Comparison of ENCODE assay signal across 15 mouse cellular contexts in genomic region chr3:68589220-68589840, GRCm38 (mm10).
A peak's percentile ranks its signal among the peaks of the same experiment; 100 is the strongest.
DNase-seq lines count a peak whose midpoint lies in the region; ATAC-seq and TF ChIP-seq lines count a peak whose summit lies in the region.
"Had no signal": no experiment of that assay in that cellular context is flagged by ENCODE, and none has a peak within 500 bp of the region (broad histone marks: within the 10 kb centered on the region; RNA-seq: fewer than 3 reads in every experiment).

No protein-coding gene starts in this region.

- H3K27me3 ChIP-seq in lung, postnatal 0 days (replicated peaks; ENCODE audit: insufficient read depth, low read length): no peaks in the 10 kb centered on the region
- no peaks in the 10 kb centered on the region for H3K27me3 ChIP-seq in heart, embryonic 12.5 days (replicated peaks)
- H3K27me3 ChIP-seq in myocyte (ENCODE audit: control insufficient read depth, insufficient read depth, insufficient read length): no peaks in the 10 kb centered on the region

- DNase-seq in gastrocnemius, adult 2 months: peak; percentile 47
- DNase-seq in gastrocnemius, postnatal 4 days (ENCODE audit: low spot score in 2 of 2): no peak
- DNase-seq in lung, postnatal 0 days (ENCODE audit: low spot score): no peak
- DNase-seq in lung, adult 2 months: no peak
- no peak for DNase-seq in B cell, adult 2 months
- DNase-seq: cerebellum, adult 8-10 months; kidney, adult 18-20 months; left cerebral cortex, postnatal 4 days; liver, postnatal 0 days; right cerebral cortex, postnatal 14 days; thymus, postnatal 14 days had no signal

- H3K79me2 ChIP-seq in myocyte (ENCODE audit: control insufficient read depth, insufficient read depth): peaks cover 35% of the 10 kb centered on the region

- ATAC-seq in lung, postnatal 0 days: peak; percentile 3; the same call in 1 of the 2 replicates
- ATAC-seq in heart, embryonic 12.5 days (ENCODE audit: insufficient number of reproducible peaks, low FRiP score): peak; percentile 31; the same call in 1 of the 2 replicates
- no peak for ATAC-seq in CD4-positive, CD25-positive, alpha-beta regulatory T cell, adult 4 months
- ATAC-seq: activated CD4-positive, CD25-positive, alpha-beta regulatory T cell, adult 4 months; liver, postnatal 0 days had no signal

- no peak for TF ChIP-seq POLR2A in lung, adult 2 months (IDR thresholded peaks at IDR 0.05; ENCODE audit: borderline replicate concordance, extremely low read depth, low read depth, low read length)
- TF ChIP-seq POLR2A in myocyte (IDR thresholded peaks at IDR 0.05; ENCODE audit: insufficient read length, low read depth): no peak

- no peaks in the 10 kb centered on the region for H3K36me3 ChIP-seq in lung, postnatal 0 days (ENCODE audit: insufficient read depth, low read length)
- no peaks in the 10 kb centered on the region for H3K36me3 ChIP-seq in heart, embryonic 12.5 days
- H3K36me3 ChIP-seq in myocyte (ENCODE audit: control insufficient read depth, insufficient read depth): no peaks in the 10 kb centered on the region

- intact Hi-C loops in gastrocnemius, adult 2 months (cut with DNase I): loop anchor here (2.0 kb wide), 1 partner anchor 15 kb away; no protein-coding TSS in a partner anchor

- WGBS in lung, postnatal 0 days: 76% methylated on average over 9 of the region's 9 CpGs
- WGBS in lung, adult 2 months: 69% methylated on average over 9 of the region's 9 CpGs
- WGBS in heart, embryonic 12.5 days: 40% methylated on average over 9 of the region's 9 CpGs

- peak overlapping the region; percentile 93 for H3K27ac ChIP-seq in gastrocnemius, adult 2 months
- no peak overlapping the region for H3K27ac ChIP-seq in lung, postnatal 0 days (ENCODE audit: low read length)
- H3K27ac ChIP-seq in heart, embryonic 12.5 days (ENCODE audit: poor library complexity, severe bottlenecking): peak overlapping the region; percentile 76

- no peaks in the 10 kb centered on the region for H3K9me3 ChIP-seq in lung, postnatal 0 days (ENCODE audit: low read length)
- no peaks in the 10 kb centered on the region for H3K9me3 ChIP-seq in heart, embryonic 12.5 days (replicated peaks)

- peak overlapping the region; percentile 9; the same call in 1 of the 2 replicates for H3K4me3 ChIP-seq in gastrocnemius, adult 2 months
- H3K4me3 ChIP-seq in lung, postnatal 0 days (ENCODE audit: low read depth, low read length): no peak overlapping the region
- no peak overlapping the region for H3K4me3 ChIP-seq in lung, adult 2 months (replicated peaks; ENCODE audit: extremely low read depth, low read depth, low read length)
- no peak overlapping the region for H3K4me3 ChIP-seq in heart, embryonic 12.5 days
- H3K4me3 ChIP-seq in myocyte: no peak overlapping the region

- TF ChIP-seq EP300 in lung, postnatal 0 days (IDR thresholded peaks at IDR 0.05): no peak

- H3ac ChIP-seq in myocyte (ENCODE audit: control insufficient read depth, insufficient read length): no peak overlapping the region

- H3K4me2 ChIP-seq in lung, postnatal 0 days (replicated peaks; ENCODE audit: low read depth, low read length): no peak overlapping the region
- peak overlapping the region; percentile 15; the same call in 1 of the 2 replicates for H3K4me2 ChIP-seq in heart, embryonic 12.5 days
- peak overlapping the region; percentile 22 for H3K4me2 ChIP-seq in myocyte (ENCODE audit: low read depth)

- no peak overlapping the region for H3K9ac ChIP-seq in lung, postnatal 0 days (replicated peaks; ENCODE audit: low read depth)
- no peak overlapping the region for H3K9ac ChIP-seq in heart, embryonic 12.5 days
- H3K9ac ChIP-seq: liver, postnatal 0 days had no signal

- H3K4me1 ChIP-seq in lung, postnatal 0 days (ENCODE audit: insufficient read depth, low read depth, low read length): no peaks in the 10 kb centered on the region
- H3K4me1 ChIP-seq in lung, adult 2 months (ENCODE audit: control insufficient read depth, insufficient read depth, low read length): peaks cover 7% of the 10 kb centered on the region
- H3K4me1 ChIP-seq in heart, embryonic 12.5 days (replicated peaks): peaks cover 69% of the 10 kb centered on the region

- TF ChIP-seq CTCF in gastrocnemius, adult 2 months (IDR thresholded peaks at IDR 0.05): no peak
- TF ChIP-seq CTCF in lung, postnatal 0 days (IDR thresholded peaks at IDR 0.05): no peak
- TF ChIP-seq CTCF in lung, adult 2 months (IDR thresholded peaks at IDR 0.05; ENCODE audit: insufficient read depth, low read length): no peak

TF ChIP-seq in myocyte, 11 proteins besides CTCF, POLR2A, EP300 and RAD21:
- TF ChIP-seq USF1 (IDR thresholded peaks at IDR 0.05; ENCODE audit: low read depth) (no peak), REST (IDR thresholded peaks at IDR 0.05; ENCODE audit: insufficient read depth, insufficient read length) (no peak), MYOG (IDR thresholded peaks at IDR 0.05; ENCODE audit: control insufficient read depth in 1 of 3, insufficient read depth in 1 of 3, insufficient read length in 2 of 3, low read depth in 2 of 3) (no peak), MYOD1 (IDR thresholded peaks at IDR 0.05; ENCODE audit: control insufficient read depth in 1 of 3, insufficient read length in 2 of 3, low read depth in 2 of 3) (no peak), MAX (IDR thresholded peaks at IDR 0.05; ENCODE audit: low read depth) (no peak), CEBPB (IDR thresholded peaks at IDR 0.05; ENCODE audit: insufficient read depth, poor library complexity, severe bottlenecking) (no peak), TCF3 (IDR thresholded peaks at IDR 0.05; ENCODE audit: insufficient read length, low read depth) (no peak), SRF (IDR thresholded peaks at IDR 0.05; ENCODE audit: control insufficient read depth, insufficient read length, low read depth) (no peak), POLR2AphosphoS2 (IDR thresholded peaks at IDR 0.05; ENCODE audit: insufficient read length, low read depth) (no peak), TCF12 (IDR thresholded peaks at IDR 0.05; ENCODE audit: insufficient read depth, poor library complexity, severe bottlenecking) (no peak), E2F4 (IDR thresholded peaks at IDR 0.05; ENCODE audit: insufficient read depth) (no peak)
